Mouse (Mus musculus): Measurements from ENCODE around the gene Eef1b2. TPM values are rescaled to one million over a fixed set of nuclear protein-coding genes. Genes with fewer than 3 reads are reported as not detected.

Gene Eef1b2
- total RNA-seq, 2 experiments from 2014 or later, result 289 to 311 TPM

- DNase-seq, result no peak
Observed at GRCm38 (mm10) chr1:63192306-63193065, 15.9 kb downstream of the Eef1b2 start.

DNA sequence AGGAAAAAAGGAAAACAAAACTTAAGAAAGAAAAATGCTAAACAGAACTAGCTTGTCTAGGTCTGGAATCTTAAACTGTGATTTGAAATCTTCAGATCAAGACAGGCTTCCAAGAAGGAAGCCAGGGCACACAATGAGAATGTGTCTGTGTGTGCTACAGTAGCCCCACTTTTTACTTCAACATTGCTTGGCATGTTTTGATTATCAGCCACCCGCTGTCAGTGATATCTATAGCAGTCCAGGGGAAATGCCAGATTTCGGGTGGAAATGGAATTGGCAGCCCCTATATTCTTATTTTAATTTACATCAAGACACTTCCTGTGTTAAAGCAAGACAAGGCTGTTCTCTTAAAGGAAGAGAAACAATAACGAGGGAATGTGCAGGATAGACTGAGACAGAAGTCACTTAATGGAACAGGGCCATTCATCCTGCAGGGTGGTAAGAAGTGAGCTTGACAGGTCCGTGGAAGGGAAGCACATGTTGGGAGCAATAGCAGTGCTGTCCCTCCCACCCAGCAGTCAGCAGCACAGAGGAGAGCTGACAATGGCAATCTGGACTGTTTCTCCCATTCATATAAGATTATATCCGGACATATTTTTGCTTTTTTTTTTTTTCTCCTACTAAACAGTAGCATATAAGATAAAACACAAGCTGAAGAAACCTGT lies 19.4 kb downstream of the Eef1b2 start:
- DNase-seq, result no peak

GRCm38 (mm10) chr1:63199387-63199786 lies 22.8 kb downstream of the Eef1b2 start:
- DNase-seq, result no peak

GRCm38 (mm10) chr1:63200322-63200721 lies 23.7 kb downstream of the Eef1b2 start:
- no peak for DNase-seq

GRCm38 (mm10) chr1:63201672-63202071 lies 25.0 kb downstream of the Eef1b2 start:
- no peak for DNase-seq

DNA sequence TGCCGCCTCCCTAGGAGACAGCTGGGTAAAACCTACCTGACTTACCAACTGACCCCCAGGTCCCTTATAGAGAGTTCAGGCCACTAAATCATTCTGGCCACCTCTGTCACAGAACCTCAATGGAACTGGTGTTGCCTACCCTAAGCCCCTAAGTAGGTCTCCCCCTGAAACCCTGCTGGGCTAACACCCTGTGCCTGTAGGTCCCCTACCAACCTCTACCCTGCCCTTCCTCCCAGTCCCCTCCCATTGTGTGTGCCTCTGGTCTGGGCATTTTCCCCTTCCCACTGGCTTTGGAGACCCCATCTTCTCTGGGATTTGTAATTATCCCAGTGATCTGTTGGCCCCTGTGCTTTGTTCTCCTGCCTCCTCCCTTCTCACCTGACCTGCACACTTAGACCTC lies 26.8 kb downstream of the Eef1b2 start:
- DNase-seq, result no peak

DNA sequence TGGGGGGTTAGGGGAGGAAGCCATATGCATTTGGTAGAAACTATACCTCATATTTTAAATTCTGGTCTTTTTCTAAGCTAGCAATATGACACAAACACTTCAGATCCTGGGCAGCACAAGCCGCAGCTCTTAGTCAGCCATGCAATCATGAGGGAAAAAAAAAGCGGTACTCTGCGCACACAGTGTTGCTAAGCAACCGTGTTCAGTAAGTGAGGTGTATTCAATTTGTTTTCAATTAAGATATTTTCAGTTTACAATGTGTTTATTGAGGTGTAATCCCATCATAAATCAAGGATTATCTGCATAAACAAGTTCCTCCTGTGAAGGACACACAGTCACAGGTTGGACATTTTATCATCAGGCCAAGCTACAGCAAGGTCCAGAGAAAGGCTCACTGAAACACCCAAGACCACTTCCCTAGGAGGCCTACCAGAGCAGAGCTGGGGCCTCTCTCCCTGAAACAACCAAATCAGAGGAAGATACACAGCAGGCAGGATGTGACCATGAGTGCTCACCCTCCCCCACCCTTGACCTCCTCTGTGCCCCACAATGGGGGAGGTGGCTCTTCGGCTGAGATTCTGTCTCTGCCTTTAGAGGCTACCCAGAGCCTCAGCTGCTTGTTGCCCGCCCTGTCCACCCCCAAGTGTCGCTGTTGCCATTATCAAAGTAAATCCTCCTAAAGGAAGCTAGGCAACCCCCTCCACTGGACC lies 27.5 kb downstream of the Eef1b2 start:
- DNase-seq, result no peak

GRCm38 (mm10) chr1:63204660-63205394 lies 28.2 kb downstream of the Eef1b2 start:
- DNase-seq, result no peak

DNA sequence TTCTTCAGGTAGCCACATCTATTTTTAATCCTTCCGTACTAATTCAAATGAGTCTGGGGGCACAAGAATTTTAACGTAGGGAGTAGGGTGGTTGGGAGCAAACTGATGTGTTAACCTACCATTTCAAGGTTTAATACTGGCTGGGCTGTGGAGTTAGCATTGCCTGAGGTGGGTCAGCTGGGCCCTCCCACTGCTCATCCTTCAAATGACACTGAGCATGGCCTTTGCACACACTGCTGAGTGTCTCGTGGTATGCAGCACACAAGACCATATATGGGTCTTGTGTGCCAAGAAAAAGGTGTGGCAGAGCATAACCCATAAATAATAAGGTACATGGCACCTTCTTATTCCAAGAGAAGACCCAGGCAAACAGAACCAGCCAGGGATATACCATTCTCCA lies 31.0 kb downstream of the Eef1b2 start:
- no peak for DNase-seq

DNA sequence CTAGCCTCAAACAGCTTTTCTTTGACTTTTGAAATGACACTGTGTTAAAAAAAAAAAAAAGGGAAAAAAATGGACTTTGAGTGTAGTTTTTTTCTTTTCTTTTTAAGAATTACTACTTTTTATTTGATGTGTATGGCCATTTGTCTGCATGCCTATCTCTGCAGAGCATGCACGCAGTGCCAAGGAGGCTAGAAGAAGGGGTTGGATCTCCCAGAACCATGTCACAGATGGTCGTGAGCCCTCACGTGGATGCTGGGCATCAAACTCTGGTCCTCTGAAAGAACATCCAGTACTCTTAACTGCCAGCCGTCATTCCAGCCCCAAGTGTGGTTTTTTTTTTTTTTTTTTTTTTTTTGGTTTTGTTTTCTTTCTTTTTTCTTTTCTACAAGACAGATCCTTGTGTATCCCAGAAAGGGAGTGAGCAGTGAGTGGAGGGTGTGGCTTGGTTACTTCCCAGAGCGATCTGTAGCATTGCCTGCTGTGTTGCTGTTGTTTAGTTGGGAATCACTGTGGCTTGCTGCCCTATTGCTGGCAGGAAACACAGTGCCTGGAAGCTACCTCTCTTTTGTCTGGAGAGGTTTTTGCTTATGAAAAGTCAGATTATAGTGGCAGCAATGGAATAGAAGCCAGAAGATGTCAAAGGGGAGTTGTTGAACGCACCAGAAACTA lies 33.4 kb downstream of the Eef1b2 start:
- no peak for DNase-seq

DNA sequence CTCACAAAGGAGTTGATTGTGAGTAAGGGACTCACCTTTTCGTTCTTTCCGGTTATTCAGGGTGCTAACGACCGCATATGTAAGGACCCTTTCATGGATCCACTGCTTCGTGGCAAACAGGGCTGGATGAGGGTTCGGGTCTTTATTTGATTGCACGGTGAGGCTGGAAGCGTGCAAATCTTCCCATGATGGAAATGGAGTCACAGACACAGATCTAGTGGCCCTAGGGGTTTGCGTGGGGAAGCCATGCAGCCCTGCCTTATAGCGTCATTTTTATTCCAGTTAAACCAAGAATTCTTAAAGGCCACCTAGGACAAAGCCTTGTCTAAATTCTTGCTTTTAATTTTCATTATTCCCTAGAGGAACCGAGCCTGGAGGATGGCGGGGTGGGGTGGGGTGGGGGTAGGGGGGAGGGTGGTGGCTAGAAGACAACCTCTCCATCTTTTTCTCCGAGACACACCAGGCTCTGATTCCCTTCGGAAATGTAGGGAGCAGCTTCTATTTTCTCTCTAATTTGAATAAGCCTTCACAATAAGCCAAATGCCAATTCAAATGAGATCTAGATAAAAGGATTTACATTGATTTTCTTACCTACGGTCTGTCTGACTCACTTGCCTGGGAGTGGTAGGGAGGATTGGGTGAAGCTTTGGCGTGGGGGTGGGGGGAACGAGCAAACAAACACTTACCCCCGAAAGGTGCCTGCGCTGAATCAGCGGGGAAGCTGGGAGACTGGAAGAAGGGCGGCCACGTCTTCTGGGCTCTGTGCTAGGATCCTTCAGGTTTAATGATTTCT lies 37.0 kb downstream of the Eef1b2 start:
- DNase-seq, result no peak

DNA sequence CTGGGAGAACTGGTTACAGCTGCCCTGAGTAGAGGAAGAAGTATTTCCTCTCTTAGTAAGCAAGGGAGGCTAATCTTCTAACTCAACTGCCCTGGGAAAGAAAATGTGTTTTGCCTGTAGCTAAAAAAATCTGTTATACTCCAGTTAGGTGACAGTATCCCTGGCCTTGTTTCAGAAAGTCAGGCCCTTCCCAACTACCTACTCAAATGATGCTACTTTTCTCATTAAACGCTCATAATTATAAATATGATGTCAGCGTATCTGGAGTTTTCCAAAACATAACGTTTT lies 37.6 kb downstream of the Eef1b2 start, which contains the start of gene Gpr1:
Gene Gpr1 (minus strand): TSS at position 273 of the 288 bp plus-strand sequence.
- no peak for DNase-seq

DNA sequence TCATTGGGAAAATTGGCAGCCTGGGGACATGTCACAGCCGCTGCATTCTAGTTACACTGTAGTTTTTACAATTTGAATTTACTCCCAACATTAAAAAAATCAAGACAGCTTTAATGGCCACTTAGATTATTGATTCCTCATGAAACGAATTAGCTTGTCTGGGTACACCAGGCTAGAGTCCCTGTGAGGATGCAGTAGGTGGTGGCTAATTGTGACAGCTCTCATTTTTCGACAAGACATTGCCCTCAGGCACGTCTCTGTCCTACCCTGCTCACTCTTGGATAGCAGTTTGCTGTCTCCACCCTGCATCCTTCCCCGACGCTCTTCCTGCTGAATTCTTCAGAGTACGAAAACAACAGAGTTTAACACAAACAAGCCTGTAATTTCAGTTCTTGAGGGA lies 38.0 kb downstream of the Eef1b2 start:
- DNase-seq, result no peak

DNA sequence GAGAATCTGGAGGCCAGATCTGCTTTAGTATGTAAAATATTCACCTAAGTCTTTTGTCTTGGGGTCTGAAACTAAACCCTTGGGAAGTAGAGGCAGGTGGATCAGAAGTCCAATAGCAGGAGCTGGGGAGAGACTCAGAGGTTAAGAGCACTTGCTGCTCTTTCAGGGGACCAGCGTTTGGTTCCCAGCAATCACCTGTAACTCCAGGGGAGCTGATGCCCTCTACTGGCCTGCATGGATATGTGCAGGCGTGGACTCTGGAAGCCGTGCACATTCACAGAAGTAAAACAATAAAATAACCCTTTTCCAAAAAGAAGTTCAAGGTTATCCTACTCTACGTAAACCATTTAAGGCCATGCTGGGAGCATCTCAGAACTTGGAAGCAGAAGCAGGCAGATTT lies 42.7 kb downstream of the Eef1b2 start:
- DNase-seq, result no peak

DNA sequence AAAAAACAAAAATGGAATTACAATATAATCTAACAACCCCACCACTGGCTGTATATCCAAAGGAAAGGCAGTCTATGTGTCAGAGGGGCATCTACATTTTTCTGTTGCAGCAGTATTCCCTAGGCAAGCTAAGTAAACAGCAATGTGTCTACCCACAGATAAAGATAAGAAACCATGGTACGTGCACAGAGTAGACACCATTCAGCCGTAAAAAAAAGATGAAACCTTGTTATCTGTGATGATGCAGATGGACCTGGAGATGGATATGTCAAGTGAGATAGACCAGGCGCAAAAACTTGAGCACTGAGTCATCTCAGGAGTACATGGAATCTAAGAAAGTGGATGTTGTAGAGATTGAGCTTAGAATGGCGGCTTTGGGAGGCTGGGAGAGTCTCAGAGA lies 48.4 kb downstream of the Eef1b2 start:
- no peak for DNase-seq

- no peak for DNase-seq
Observed at GRCm38 (mm10) chr1:63225890-63226289, 49.3 kb downstream of the Eef1b2 start.

- no peak for DNase-seq
Observed at GRCm38 (mm10) chr1:63227241-63227640, 50.6 kb downstream of the Eef1b2 start.

Data from gastrocnemius, postnatal 25 days (tissue).